Mouse (Mus musculus) erythroblast, embryonic 14.5 days (primary cell): Measurements from ENCODE around the gene Gm45261. TPM values are rescaled to one million over a fixed set of nuclear protein-coding genes. Genes with fewer than 3 reads are reported as not detected.

Source experiments
- H3K27me3 ChIP-seq: 2 replicates; pipeline ENCODE4 v1.6.1; 2012; ENCODE audit warnings: inconsistent platforms; ENCODE audit not compliant: control insufficient read depth
- H3K36me3 ChIP-seq: 2 replicates; pipeline ENCODE4 v1.6.1; 2012; ENCODE audit warnings: mild to moderate bottlenecking, inconsistent platforms; ENCODE audit not compliant: control insufficient read depth
- H3K4me1 ChIP-seq: 2 replicates; pipeline ENCODE4 v1.6.1; 2012; ENCODE audit warnings: inconsistent platforms; ENCODE audit not compliant: control insufficient read depth
- H3K4me3 ChIP-seq: replicated peaks from 2 replicates; pipeline ENCODE3; 2012; ENCODE audit warnings: moderate library complexity, mild to moderate bottlenecking, inconsistent platforms
- H3K9me3 ChIP-seq: 2 replicates; pipeline ENCODE4 v1.6.1; 2012; ENCODE audit warnings: low read length, inconsistent platforms, mixed read lengths; ENCODE audit not compliant: control insufficient read depth
- GATA1 ChIP-seq: IDR thresholded peaks from 2 replicates; pipeline ENCODE4 v1.6.1; 2012; ENCODE audit warnings: low read length, inconsistent platforms, mixed read lengths
- TAL1 ChIP-seq: IDR thresholded peaks from 3 replicates; pipeline ENCODE4 v1.6.1; 2012; ENCODE audit warnings: low read length, inconsistent platforms, mixed read lengths
- polyA plus RNA-seq: library from polyadenylated mRNA; stranded (reverse); fragments of >175 nt; gene quantifications from 2 replicates; pipeline ENCODE4 v1.2.3, GENCODE M21; 2012

The Gm45261 gene
- polyA plus RNA-seq, 1 experiment = not detected

- TF ChIP-seq GATA1 (no peak), TAL1 (no peak)
- Histone ChIP-seq H3K4me1 (no peaks in the 10 kb centered on the region), H3K9me3 (no peaks in the 10 kb centered on the region), H3K27me3 (no peaks in the 10 kb centered on the region), H3K4me3 (no peak overlapping the region), H3K36me3 (no peaks in the 10 kb centered on the region)
Measured at GRCm38 (mm10) chr1:80418321-80419045, 42.8 kb downstream of the Gm45261 start.

- TF ChIP-seq TAL1 (no peak), GATA1 (no peak)
- Histone ChIP-seq H3K4me3 (no peak overlapping the region), H3K9me3 (no peaks in the 10 kb centered on the region), H3K36me3 (no peaks in the 10 kb centered on the region), H3K27me3 (no peaks in the 10 kb centered on the region), H3K4me1 (no peaks in the 10 kb centered on the region)
Measured at GRCm38 (mm10) chr1:80416329-80416728, 44.9 kb downstream of the Gm45261 start.

GRCm38 (mm10) chr1:80412521-80412920, 48.7 kb downstream of the Gm45261 start:
- no peak for TF ChIP-seq GATA1
- H3K9me3 ChIP-seq = no peaks in the 10 kb centered on the region
- H3K4me3 ChIP-seq = no peak overlapping the region
- no peaks in the 10 kb centered on the region for H3K27me3 ChIP-seq
- no peaks in the 10 kb centered on the region for H3K4me1 ChIP-seq
- no peaks in the 10 kb centered on the region for H3K36me3 ChIP-seq

- TF ChIP-seq TAL1 = no peak
- TF ChIP-seq GATA1 = no peak
- Histone ChIP-seq H3K9me3 (no peaks in the 10 kb centered on the region), H3K36me3 (no peaks in the 10 kb centered on the region), H3K27me3 (no peaks in the 10 kb centered on the region), H3K4me1 (no peaks in the 10 kb centered on the region), H3K4me3 (no peak overlapping the region)
Measured at GRCm38 (mm10) chr1:80410229-80410973, 50.8 kb downstream of the Gm45261 start.

GRCm38 (mm10) chr1:80409467-80410105, 51.7 kb downstream of the Gm45261 start:
- no peak overlapping the region for H3K4me3 ChIP-seq
- no peaks in the 10 kb centered on the region for H3K9me3 ChIP-seq
- H3K27me3 ChIP-seq = no peaks in the 10 kb centered on the region
- H3K4me1 ChIP-seq = no peaks in the 10 kb centered on the region
- no peaks in the 10 kb centered on the region for H3K36me3 ChIP-seq
- TF ChIP-seq GATA1 (no peak), TAL1 (no peak)

- no peaks in the 10 kb centered on the region for H3K36me3 ChIP-seq
- no peak overlapping the region for H3K4me3 ChIP-seq
- no peak for TF ChIP-seq TAL1
- no peak for TF ChIP-seq GATA1
- H3K27me3 ChIP-seq = no peaks in the 10 kb centered on the region
- no peaks in the 10 kb centered on the region for H3K4me1 ChIP-seq
- no peaks in the 10 kb centered on the region for H3K9me3 ChIP-seq
Measured at GRCm38 (mm10) chr1:80408586-80408985, 52.7 kb downstream of the Gm45261 start.

GRCm38 (mm10) chr1:80404196-80404595, 57.1 kb downstream of the Gm45261 start:
- no peaks in the 10 kb centered on the region for H3K27me3 ChIP-seq
- TF ChIP-seq GATA1 = no peak
- TF ChIP-seq TAL1 = no peak

GRCm38 (mm10) chr1:80403366-80403893, 57.8 kb downstream of the Gm45261 start:
- H3K4me1 ChIP-seq = no peaks in the 10 kb centered on the region
- no peaks in the 10 kb centered on the region for H3K9me3 ChIP-seq
- TF ChIP-seq TAL1 (no peak), GATA1 (no peak)
- no peaks in the 10 kb centered on the region for H3K27me3 ChIP-seq
- H3K36me3 ChIP-seq = no peaks in the 10 kb centered on the region
- no peak overlapping the region for H3K4me3 ChIP-seq

More at GRCm38 (mm10) chr1:80404196-80404595, 57.1 kb downstream of the Gm45261 start:
- Histone ChIP-seq H3K4me3 (no peak overlapping the region), H3K4me1 (no peaks in the 10 kb centered on the region), H3K36me3 (no peaks in the 10 kb centered on the region), H3K9me3 (no peaks in the 10 kb centered on the region)

GRCm38 (mm10) chr1:80401961-80402360, 59.3 kb downstream of the Gm45261 start:
- no peaks in the 10 kb centered on the region for H3K9me3 ChIP-seq
- H3K27me3 ChIP-seq = no peaks in the 10 kb centered on the region
- H3K4me1 ChIP-seq = no peaks in the 10 kb centered on the region
- no peaks in the 10 kb centered on the region for H3K36me3 ChIP-seq
- TF ChIP-seq GATA1 (no peak), TAL1 (no peak)
- no peak overlapping the region for H3K4me3 ChIP-seq

Other genes starting within 250 kb of the Gm45261 start
- gene Fam124b, start 243.0 kb downstream of the Gm45261 start, polyA plus RNA-seq = not detected in 2 replicates
- 0.48 and 1.4 TPM in 2 replicates for gene Cul3, start 121.0 kb downstream of the Gm45261 start, polyA plus RNA-seq